ENCODE assay signal across 13 mouse cellular contexts in genomic region chr19:34851161-34851560, GRCm38 (mm10).
"Had no signal": no experiment of that assay in that cellular context is flagged by ENCODE, and none has a peak within 500 bp of the region (broad histone marks: within the 10 kb centered on the region; RNA-seq: fewer than 3 reads in every experiment).

No protein-coding gene starts in this region.

- H3K36me3 ChIP-seq: midbrain, embryonic 13.5 days; midbrain, embryonic 15.5 days; neural tube, embryonic 12.5 days; stomach, embryonic 15.5 days had no signal

- H3K9me3 ChIP-seq: midbrain, embryonic 13.5 days; midbrain, embryonic 15.5 days; neural tube, embryonic 12.5 days; stomach, embryonic 15.5 days had no signal

- ATAC-seq: midbrain, embryonic 13.5 days; midbrain, embryonic 15.5 days had no signal

- H3K27me3 ChIP-seq: midbrain, embryonic 13.5 days; midbrain, embryonic 15.5 days; neural tube, embryonic 12.5 days; stomach, embryonic 15.5 days had no signal

- H3K4me3 ChIP-seq: midbrain, embryonic 13.5 days; midbrain, embryonic 15.5 days; neural tube, embryonic 12.5 days; stomach, embryonic 15.5 days had no signal

- DNase-seq: lung, embryonic 14.5 days; lung, postnatal 10 days; lung, postnatal 4 days; right cerebral cortex, postnatal 14 days; thymus, adult 2 months; thymus, postnatal 25 days; thymus, postnatal 4 days had no signal

- H3K4me2 ChIP-seq: lung, embryonic 14.5 days; midbrain, embryonic 11.5 days; midbrain, embryonic 13.5 days; midbrain, embryonic 15.5 days; neural tube, embryonic 12.5 days; stomach, embryonic 15.5 days had no signal

- H3K27ac ChIP-seq: midbrain, embryonic 13.5 days; midbrain, embryonic 15.5 days; neural tube, embryonic 12.5 days; stomach, embryonic 15.5 days; stomach, postnatal 0 days had no signal

- H3K9ac ChIP-seq: lung, embryonic 14.5 days; midbrain, embryonic 13.5 days; midbrain, embryonic 15.5 days; neural tube, embryonic 12.5 days; stomach, embryonic 15.5 days had no signal

- H3K4me1 ChIP-seq: midbrain, embryonic 13.5 days; midbrain, embryonic 15.5 days; neural tube, embryonic 12.5 days had no signal
